Mouse (Mus musculus): ENCODE measurements around the gene Pcbp3. TPM values are rescaled to one million over a fixed set of nuclear protein-coding genes. Genes with fewer than 3 reads are reported as not detected.
A peak's percentile ranks its signal among the peaks of the same experiment; 100 is the strongest.

Gene Pcbp3
- total and polyA plus RNA-seq, 2 experiments: 0.37 to 0.55 TPM

DNA sequence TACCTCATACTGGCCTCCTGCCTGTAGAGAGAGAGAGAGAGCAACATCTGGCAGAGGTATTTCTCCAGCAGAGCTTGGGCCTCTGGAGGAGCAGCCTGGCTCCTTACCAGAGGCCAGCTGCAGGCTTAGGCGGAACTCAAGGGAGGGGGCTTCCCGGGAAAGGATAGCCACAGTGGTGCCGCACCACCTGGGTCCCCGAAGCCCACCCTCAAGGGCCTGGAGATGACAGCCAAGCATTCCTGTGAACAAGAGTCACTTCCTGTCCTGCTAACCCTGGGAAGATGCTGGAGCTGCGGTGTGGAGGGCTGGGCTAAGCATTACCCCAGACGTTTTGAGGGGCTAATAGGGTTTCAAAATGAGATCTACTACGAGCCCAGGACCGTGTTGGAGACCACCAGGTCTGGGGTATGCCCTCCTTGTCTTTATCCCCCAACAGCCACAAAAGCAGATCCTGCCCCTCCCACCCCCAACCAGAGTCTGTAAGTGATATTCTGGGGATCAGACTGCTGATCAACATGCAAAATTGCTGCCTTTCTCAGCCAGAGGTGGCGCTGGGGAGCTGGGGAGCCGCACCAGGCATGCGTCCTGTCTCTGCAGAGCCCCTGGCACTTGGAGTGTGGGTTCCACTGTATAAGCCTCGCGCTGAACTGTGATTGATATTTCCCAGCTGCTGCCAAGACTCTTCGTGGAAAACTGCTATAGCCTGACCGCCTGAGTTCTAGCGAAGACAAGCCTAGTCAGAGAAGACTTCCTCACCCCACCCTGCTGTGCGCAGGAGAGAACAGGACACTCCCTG is 228.6 kb downstream of the Pcbp3 start:
- WGBS: 20% methylated on average over 17 of the region's 17 CpGs
- Histone ChIP-seq H3K9ac (ENCODE audit: low read depth, low read length) (no peak overlapping the region), H3K4me1 (ENCODE audit: control insufficient read depth, insufficient read depth, low read length) (no peaks in the 10 kb centered on the region), H3K4me3 (ENCODE audit: insufficient read depth, low read depth, low read length) (no peak overlapping the region), H3K79me2 (ENCODE audit: control insufficient read depth, insufficient read depth, low read length) (no peaks in the 10 kb centered on the region), H3K36me3 (ENCODE audit: control insufficient read depth, insufficient read depth, low read length) (no peaks in the 10 kb centered on the region), H3K27me3 (ENCODE audit: control insufficient read depth, insufficient read depth, low read length) (no peaks in the 10 kb centered on the region), H3K27ac (replicated peaks; ENCODE audit: insufficient read depth, low read depth, low read length) (peak overlapping the region; percentile 34; the same call in 1 of the 2 replicates)
- TF ChIP-seq CTCF (IDR thresholded peaks at IDR 0.05; ENCODE audit: low read depth, low read length) (peak; percentile 54), POLR2A (IDR thresholded peaks at IDR 0.05; ENCODE audit: extremely low read depth, insufficient read depth, low read length) (no peak)
- peak; percentile 5 for DNase-seq (ENCODE audit: extremely low read depth, low read depth, low spot score)

DNA sequence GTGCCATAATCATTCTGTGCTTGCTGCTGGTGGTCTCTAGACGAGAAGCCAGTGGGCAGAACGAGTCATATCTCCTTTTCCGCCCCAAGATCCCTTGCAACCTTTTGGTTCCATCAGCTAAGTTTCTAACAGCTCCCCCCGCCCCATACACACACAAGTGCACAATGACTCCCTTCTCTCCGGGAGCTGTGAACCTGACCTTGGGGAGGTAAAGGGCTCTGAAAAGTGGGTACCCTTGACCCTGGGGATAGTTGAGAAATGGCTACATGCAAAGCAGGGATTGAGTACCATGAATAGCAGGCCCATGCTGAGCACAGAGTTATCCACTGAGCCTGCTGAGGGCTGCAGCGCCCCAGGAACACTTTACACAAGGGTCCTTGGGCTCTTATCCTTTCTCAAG is 229.3 kb downstream of the Pcbp3 start:
- Histone ChIP-seq H3K27me3 (ENCODE audit: control insufficient read depth, insufficient read depth, low read length) (no peaks in the 10 kb centered on the region), H3K27ac (replicated peaks; ENCODE audit: insufficient read depth, low read depth, low read length) (0 out of 2 replicates have a peak overlapping the region, but pooled peaks have one; percentile 11), H3K9ac (ENCODE audit: low read depth, low read length) (no peak overlapping the region), H3K4me1 (ENCODE audit: control insufficient read depth, insufficient read depth, low read length) (no peaks in the 10 kb centered on the region), H3K36me3 (ENCODE audit: control insufficient read depth, insufficient read depth, low read length) (no peaks in the 10 kb centered on the region), H3K79me2 (ENCODE audit: control insufficient read depth, insufficient read depth, low read length) (no peaks in the 10 kb centered on the region), H3K4me3 (ENCODE audit: insufficient read depth, low read depth, low read length) (no peak overlapping the region)
- TF ChIP-seq POLR2A (IDR thresholded peaks at IDR 0.05; ENCODE audit: extremely low read depth, insufficient read depth, low read length) (no peak), CTCF (IDR thresholded peaks at IDR 0.05; ENCODE audit: low read depth, low read length) (no peak)
- 67% methylated on average over 6 of the region's 6 CpGs for WGBS
- DNase-seq (ENCODE audit: extremely low read depth, low read depth, low spot score): no peak

DNA sequence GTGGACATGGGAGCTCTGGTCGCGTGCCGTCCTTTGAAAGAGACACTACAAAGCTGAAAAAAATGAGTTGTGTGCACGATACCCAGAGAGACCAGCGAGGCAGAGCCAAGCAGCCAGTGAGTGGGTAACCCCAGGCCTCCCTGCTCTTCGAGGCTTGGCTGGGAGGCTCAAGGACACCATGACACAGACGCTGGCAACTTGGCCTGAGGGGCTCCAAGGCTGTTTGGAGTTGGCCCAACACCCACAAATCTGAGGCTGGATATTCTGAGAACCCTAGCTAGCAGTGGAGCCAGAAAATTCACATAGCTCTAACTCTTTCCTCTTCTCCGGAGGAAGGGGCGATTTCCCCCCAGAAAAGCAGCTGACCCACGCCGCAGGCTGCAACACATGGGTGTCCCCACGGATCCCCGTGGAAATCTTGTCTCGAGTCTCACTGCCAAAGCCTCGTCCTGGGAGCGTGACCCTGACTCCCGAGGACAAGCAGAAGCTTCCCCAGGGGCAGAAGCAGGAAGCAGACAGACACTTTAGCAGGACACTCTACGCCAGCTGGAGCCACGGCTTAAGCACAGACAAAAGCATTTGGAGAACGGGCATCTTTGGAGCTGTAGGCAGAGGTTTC is 230.0 kb downstream of the Pcbp3 start:
- Histone ChIP-seq H3K36me3 (ENCODE audit: control insufficient read depth, insufficient read depth, low read length) (no peaks in the 10 kb centered on the region), H3K4me1 (ENCODE audit: control insufficient read depth, insufficient read depth, low read length) (no peaks in the 10 kb centered on the region), H3K4me3 (ENCODE audit: insufficient read depth, low read depth, low read length) (no peak overlapping the region), H3K79me2 (ENCODE audit: control insufficient read depth, insufficient read depth, low read length) (no peaks in the 10 kb centered on the region), H3K27ac (replicated peaks; ENCODE audit: insufficient read depth, low read depth, low read length) (0 out of 2 replicates have a peak overlapping the region, but pooled peaks have one; percentile 11), H3K9ac (ENCODE audit: low read depth, low read length) (no peak overlapping the region), H3K27me3 (ENCODE audit: control insufficient read depth, insufficient read depth, low read length) (no peaks in the 10 kb centered on the region)
- TF ChIP-seq CTCF (IDR thresholded peaks at IDR 0.05; ENCODE audit: low read depth, low read length) (no peak), POLR2A (IDR thresholded peaks at IDR 0.05; ENCODE audit: extremely low read depth, insufficient read depth, low read length) (no peak)
- 64% methylated on average over 20 of the region's 20 CpGs for WGBS
- DNase-seq (ENCODE audit: extremely low read depth, low read depth, low spot score): no peak

DNA sequence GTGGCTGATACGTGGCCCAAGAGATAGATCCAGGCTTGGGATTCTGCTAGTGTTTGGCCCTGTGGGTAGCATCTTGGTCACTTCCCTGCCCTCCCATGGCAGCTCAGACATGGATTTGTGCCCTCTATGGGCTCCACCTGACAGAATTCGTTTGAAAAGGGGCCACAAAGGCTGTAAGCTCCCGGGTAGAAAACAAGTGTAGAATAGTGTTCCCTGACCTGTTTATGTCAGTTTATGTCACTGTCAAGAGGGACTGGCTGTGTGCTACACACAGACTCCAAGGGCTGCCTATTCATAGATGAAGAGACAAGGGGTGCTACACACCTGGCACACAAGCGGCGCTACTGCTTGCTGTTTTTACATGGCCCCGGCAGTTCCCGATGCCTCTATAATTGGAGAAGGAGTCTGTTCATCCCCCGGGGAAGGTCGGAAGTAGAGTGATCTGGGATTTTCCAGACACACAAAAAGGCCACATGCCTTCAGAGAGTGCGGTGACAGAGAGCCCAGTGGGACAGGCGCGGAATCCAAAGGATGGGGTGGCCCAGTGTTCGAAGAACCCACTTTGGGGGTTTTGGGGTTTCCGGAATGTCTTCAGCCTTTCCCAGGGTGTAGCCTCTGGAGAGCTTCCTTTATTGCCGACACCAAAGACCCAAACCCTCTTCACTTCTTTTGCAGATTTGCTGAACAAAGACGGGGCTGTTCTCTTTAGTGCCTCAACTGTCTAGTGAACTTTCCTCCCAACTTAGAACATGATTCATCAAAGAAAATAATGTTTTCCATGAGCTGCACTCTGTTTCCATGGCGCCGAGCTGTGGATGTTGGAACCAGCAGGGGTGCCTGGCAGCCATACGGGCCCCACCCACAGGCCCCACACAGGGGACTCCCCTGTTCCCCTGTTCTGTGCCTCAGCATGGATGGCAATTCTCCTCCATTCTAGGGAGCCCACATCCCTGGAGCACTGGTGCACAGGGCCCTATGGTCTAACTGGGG is 231.8 kb downstream of the Pcbp3 start:
- no peak for TF ChIP-seq CTCF (IDR thresholded peaks at IDR 0.05; ENCODE audit: low read depth, low read length)
- no peak overlapping the region for H3K9ac ChIP-seq (ENCODE audit: low read depth, low read length)
- H3K4me3 ChIP-seq (ENCODE audit: insufficient read depth, low read depth, low read length): no peak overlapping the region
- H3K27me3 ChIP-seq (ENCODE audit: control insufficient read depth, insufficient read depth, low read length): no peaks in the 10 kb centered on the region
- WGBS: 84% methylated on average over 19 of the region's 19 CpGs
- no peak overlapping the region for H3K27ac ChIP-seq (replicated peaks; ENCODE audit: insufficient read depth, low read depth, low read length)
- no peaks in the 10 kb centered on the region for H3K4me1 ChIP-seq (ENCODE audit: control insufficient read depth, insufficient read depth, low read length)
- H3K36me3 ChIP-seq (ENCODE audit: control insufficient read depth, insufficient read depth, low read length): no peaks in the 10 kb centered on the region
- DNase-seq (ENCODE audit: extremely low read depth, low read depth, low spot score): no peak
- no peaks in the 10 kb centered on the region for H3K79me2 ChIP-seq (ENCODE audit: control insufficient read depth, insufficient read depth, low read length)

DNA sequence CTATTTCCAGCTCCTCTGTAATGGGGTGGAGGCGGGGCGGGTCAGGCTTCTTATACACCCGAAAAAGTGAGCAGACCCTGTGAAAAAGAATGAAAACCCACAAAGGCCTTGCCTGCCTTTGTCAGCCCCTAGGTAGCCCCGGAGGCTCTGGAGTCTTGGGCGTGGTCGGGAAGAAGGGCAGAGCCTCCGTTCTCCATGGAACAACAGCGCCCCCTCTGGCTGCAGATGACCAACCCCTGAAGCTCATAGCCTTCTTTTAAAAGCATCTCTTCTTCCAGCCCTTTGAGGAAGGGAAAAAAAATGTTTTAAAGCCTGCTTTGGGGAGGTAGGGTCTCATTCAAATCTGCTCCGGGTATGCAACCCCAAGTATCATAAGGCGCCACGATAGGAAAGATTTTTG is 233.3 kb downstream of the Pcbp3 start:
- Histone ChIP-seq H3K27me3 (ENCODE audit: control insufficient read depth, insufficient read depth, low read length) (no peaks in the 10 kb centered on the region), H3K4me3 (ENCODE audit: insufficient read depth, low read depth, low read length) (no peak overlapping the region), H3K27ac (replicated peaks; ENCODE audit: insufficient read depth, low read depth, low read length) (no peak overlapping the region), H3K36me3 (ENCODE audit: control insufficient read depth, insufficient read depth, low read length) (no peaks in the 10 kb centered on the region), H3K79me2 (ENCODE audit: control insufficient read depth, insufficient read depth, low read length) (no peaks in the 10 kb centered on the region), H3K4me1 (ENCODE audit: control insufficient read depth, insufficient read depth, low read length) (no peaks in the 10 kb centered on the region), H3K9ac (ENCODE audit: low read depth, low read length) (no peak overlapping the region)
- WGBS: 20% methylated on average over 11 of the region's 11 CpGs
- peak; percentile 73 for TF ChIP-seq CTCF (IDR thresholded peaks at IDR 0.05; ENCODE audit: low read depth, low read length)
- no peak for TF ChIP-seq POLR2A (IDR thresholded peaks at IDR 0.05; ENCODE audit: extremely low read depth, insufficient read depth, low read length)
- DNase-seq (ENCODE audit: extremely low read depth, low read depth, low spot score): peak; percentile 21
